Comparison of ENCODE assay signal across 10 mouse cellular contexts in genomic region chr2:164867566-164867965, GRCm38 (mm10). TPM values are rescaled to one million over a fixed set of nuclear protein-coding genes. Genes with fewer than 3 reads are reported as not detected.
A peak's percentile ranks its signal among the peaks of the same experiment; 100 is the strongest.
DNase-seq lines count a peak whose midpoint lies in the region; ATAC-seq lines count a peak whose summit lies in the region.
"Had no signal": no experiment of that assay in that cellular context is flagged by ENCODE, and none has a peak within 500 bp of the region (broad histone marks: within the 10 kb centered on the region; RNA-seq: fewer than 3 reads in every experiment).

No protein-coding gene starts in this region.

- H3K4me1 ChIP-seq in heart, embryonic 16.5 days (ENCODE audit: control insufficient read depth, insufficient read depth, low read length): peaks cover 16% of the 10 kb centered on the region
- H3K4me1 ChIP-seq in brown adipose tissue, adult 24 weeks (ENCODE audit: control insufficient read depth, insufficient read depth, insufficient read length, low read length): peaks cover 10% of the 10 kb centered on the region
- peaks cover 7% of the 10 kb centered on the region for H3K4me1 ChIP-seq in lung, embryonic 16.5 days (replicated peaks; ENCODE audit: control insufficient read depth, insufficient read depth, low read length)

- no peak overlapping the region for H3K9ac ChIP-seq in heart, embryonic 16.5 days (ENCODE audit: low read length)
- H3K9ac ChIP-seq in lung, embryonic 16.5 days (ENCODE audit: low read length): no peak overlapping the region

- no peak overlapping the region for H3K4me2 ChIP-seq in heart, embryonic 16.5 days (ENCODE audit: low read depth, low read length)
- H3K4me2 ChIP-seq in lung, embryonic 16.5 days (ENCODE audit: low read depth, low read length): no peak overlapping the region

- H3K36me3 ChIP-seq in heart, embryonic 16.5 days (ENCODE audit: control insufficient read depth, insufficient read depth): no peaks in the 10 kb centered on the region
- H3K36me3 ChIP-seq in lung, embryonic 16.5 days (ENCODE audit: control insufficient read depth, insufficient read depth, low read length): no peaks in the 10 kb centered on the region

- ATAC-seq in heart, embryonic 16.5 days (replicated peaks; ENCODE audit: extremely low read depth, insufficient read depth, low FRiP score): no peak
- no peak for ATAC-seq in lung, embryonic 16.5 days (ENCODE audit: low read depth)

- no peaks in the 10 kb centered on the region for H3K27me3 ChIP-seq in heart, embryonic 16.5 days (ENCODE audit: control insufficient read depth, insufficient read depth, low read length)
- H3K27me3 ChIP-seq in lung, embryonic 16.5 days (ENCODE audit: control insufficient read depth, insufficient read depth, low read depth, low read length): no peaks in the 10 kb centered on the region

- H3K27ac ChIP-seq in heart, embryonic 16.5 days (ENCODE audit: low read length): peak overlapping the region; percentile 90
- peak overlapping the region; percentile 41 for H3K27ac ChIP-seq in brown adipose tissue, adult 24 weeks (replicated peaks; ENCODE audit: low read depth, low read length)
- peak overlapping the region; percentile 89 for H3K27ac ChIP-seq in lung, embryonic 16.5 days (ENCODE audit: low read length)

- no peak for DNase-seq in heart, postnatal 10 days
- DNase-seq in CD4-positive helper T cell, adult 2 months (ENCODE audit: low read depth, low spot score): peak; percentile 32
- no peak for DNase-seq in ovary, postnatal 14 days (ENCODE audit: low spot score)
- no peak for DNase-seq in right cerebral cortex, postnatal 36 days (ENCODE audit: low spot score in 2 of 2)
- DNase-seq in frontal cortex, postnatal 14 days (ENCODE audit: low spot score in 2 of 2): no peak

- H3K4me3 ChIP-seq in heart, embryonic 16.5 days (ENCODE audit: low read length): no peak overlapping the region
- no peak overlapping the region for H3K4me3 ChIP-seq in brown adipose tissue, adult 24 weeks (ENCODE audit: insufficient read depth, low read depth, low read length)
- no peak overlapping the region for H3K4me3 ChIP-seq in lung, embryonic 16.5 days (ENCODE audit: low read length)

- 87% methylated on average over 7 of the region's 7 CpGs for WGBS in heart, embryonic 16.5 days
- 89% methylated on average over 7 of the region's 7 CpGs for WGBS in lung, embryonic 16.5 days

- intact Hi-C loops in heart, postnatal 10 days (cut with DNase I): no loop called here

- peaks cover 7% of the 10 kb centered on the region for H3K9me3 ChIP-seq in heart, embryonic 16.5 days (replicated peaks; ENCODE audit: control insufficient read depth, low read length)
- peaks cover 7% of the 10 kb centered on the region for H3K9me3 ChIP-seq in lung, embryonic 16.5 days (ENCODE audit: control insufficient read depth, low read length)

RNA-seq across cellular contexts. Expression of gene Pltp, which starts 10.1 kb away (rescaled TPM):
- 52.0 and 67.2 TPM in 2 replicates for polyA plus RNA-seq in heart, embryonic 16.5 days (2015; fragmentation: Nextera tagmentation; extraction: Ambion mirVana)
- 10 to 100 TPM; 39.1 to 40.9 TPM for total RNA-seq in heart, postnatal 10 days (2021)
- 59.0 and 82.5 TPM in 2 replicates for polyA plus RNA-seq in brown adipose tissue, adult 24 weeks (2012; ENCODE audit: insufficient read depth, insufficient read length, missing spikeins)
- 193 and 203 TPM in 2 replicates for polyA plus RNA-seq in lung, embryonic 16.5 days (2015; fragmentation: Nextera tagmentation; extraction: Ambion mirVana)

RNA-seq across cellular contexts. Expression of gene Pcif1, which starts 11.5 kb away (rescaled TPM):
- polyA plus RNA-seq in heart, embryonic 16.5 days (2015; fragmentation: Nextera tagmentation; extraction: Ambion mirVana): 53.4 and 54.5 TPM in 2 replicates
- total RNA-seq in heart, postnatal 10 days (2021): 10 to 100 TPM; 42.2 to 45.1 TPM
- 21.6 and 25.6 TPM in 2 replicates for polyA plus RNA-seq in brown adipose tissue, adult 24 weeks (2012; ENCODE audit: insufficient read depth, insufficient read length, missing spikeins)
- 75.3 and 75.8 TPM in 2 replicates for polyA plus RNA-seq in lung, embryonic 16.5 days (2015; fragmentation: Nextera tagmentation; extraction: Ambion mirVana)

RNA-seq across cellular contexts. Expression of gene Neurl2, which starts 34.3 kb away (rescaled TPM):
- polyA plus RNA-seq in heart, embryonic 16.5 days (2015; fragmentation: Nextera tagmentation; extraction: Ambion mirVana): 50.6 and 52.8 TPM in 2 replicates
- 10 to 100 TPM; 26.4 to 35.8 TPM for total RNA-seq in heart, postnatal 10 days (2021)
- 1.1 and 4.1 TPM in 2 replicates for polyA plus RNA-seq in brown adipose tissue, adult 24 weeks (2012; ENCODE audit: insufficient read depth, insufficient read length, missing spikeins)
- polyA plus RNA-seq in lung, embryonic 16.5 days (2015; fragmentation: Nextera tagmentation; extraction: Ambion mirVana): 7.1 and 7.8 TPM in 2 replicates

RNA-seq across cellular contexts. Expression of gene Ctsa, which starts 34.9 kb away (rescaled TPM):
- 173 and 184 TPM in 2 replicates for polyA plus RNA-seq in heart, embryonic 16.5 days (2015; fragmentation: Nextera tagmentation; extraction: Ambion mirVana)
- 100 to 1,000 TPM; 108 to 116 TPM for total RNA-seq in heart, postnatal 10 days (2021)
- 44.9 and 55.0 TPM in 2 replicates for polyA plus RNA-seq in brown adipose tissue, adult 24 weeks (2012; ENCODE audit: insufficient read depth, insufficient read length, missing spikeins)
- polyA plus RNA-seq in lung, embryonic 16.5 days (2015; fragmentation: Nextera tagmentation; extraction: Ambion mirVana): 156 and 161 TPM in 2 replicates

RNA-seq across cellular contexts. Expression of gene Spata25, which starts 39.2 kb away (rescaled TPM):
- 0.42 TPM in 1 of 2 replicates, not detected in the other for polyA plus RNA-seq in heart, embryonic 16.5 days (2015; fragmentation: Nextera tagmentation; extraction: Ambion mirVana)
- total RNA-seq in heart, postnatal 10 days (2021): under 1 TPM; 0.55 to 0.69 TPM
- not detected in 2 replicates for polyA plus RNA-seq in brown adipose tissue, adult 24 weeks (2012; ENCODE audit: insufficient read depth, insufficient read length, missing spikeins)
- not detected in 2 replicates for polyA plus RNA-seq in lung, embryonic 16.5 days (2015; fragmentation: Nextera tagmentation; extraction: Ambion mirVana)
- total RNA-seq: left cerebral cortex, adult 18-20 months had no signal
- polyA plus RNA-seq: neural tube, embryonic 11.5 days had no signal
